Mouse (Mus musculus) neural tube, embryonic 11.5 days (tissue): Measurements from ENCODE around the gene Dnajc3. TPM values are rescaled to one million over a fixed set of nuclear protein-coding genes. Genes with fewer than 3 reads are reported as not detected.
A peak's percentile ranks its signal among the peaks of the same experiment; 100 is the strongest.

Experiments
- ATAC-seq: fragments of 200-750 bp; cut with Nextera tagmentation; 2 replicates; pipeline ENCODE4 v1.8.0; 2017; ENCODE audit warnings: moderate number of reproducible peaks, mild to moderate bottlenecking, moderate TSS enrichment, moderate library complexity; ENCODE audit not compliant: insufficient read depth, low FRiP score, low TSS enrichment
- DNase-seq: peaks from one replicate; pipeline ENCODE4 v3.0.0-alpha.2; 2015; ENCODE audit warnings: low spot score
- H3K27ac ChIP-seq: fragments of 300-500 bp; sonication (generic); 2 replicates; pipeline ENCODE4 v1.5.1; 2014; ENCODE audit warnings: low read depth, mild to moderate bottlenecking, low read length
- H3K27me3 ChIP-seq: fragments of 300-500 bp; sonication (generic); 2 replicates; pipeline ENCODE4 v1.6.1; 2014; ENCODE audit warnings: mild to moderate bottlenecking, low read length, mixed read lengths; ENCODE audit not compliant: control insufficient read depth, insufficient read depth
- H3K36me3 ChIP-seq: fragments of 300-500 bp; sonication (generic); 2 replicates; pipeline ENCODE4 v1.6.1; 2014; ENCODE audit warnings: mild to moderate bottlenecking, low read length, moderate library complexity, mixed read lengths; ENCODE audit not compliant: control insufficient read depth, insufficient read depth
- H3K4me1 ChIP-seq: fragments of 300-500 bp; sonication (generic); 2 replicates; pipeline ENCODE4 v1.6.1; 2014; ENCODE audit warnings: low read length, mixed read lengths; ENCODE audit not compliant: control insufficient read depth, insufficient read depth
- H3K4me2 ChIP-seq: fragments of 300-500 bp; sonication (generic); 2 replicates; pipeline ENCODE4 v1.6.1; 2014; ENCODE audit warnings: low read depth, mild to moderate bottlenecking, moderate library complexity
- H3K4me3 ChIP-seq: fragments of 300-500 bp; sonication (generic); 2 replicates; pipeline ENCODE4 v1.5.1; 2014; ENCODE audit warnings: low read depth, low read length
- H3K9ac ChIP-seq: fragments of 300-500 bp; sonication (generic); 2 replicates; pipeline ENCODE4 v1.6.1; 2014; ENCODE audit warnings: mild to moderate bottlenecking, low read length
- H3K9me3 ChIP-seq: fragments of 300-500 bp; sonication (generic); 2 replicates; pipeline ENCODE4 v1.6.1; 2016; ENCODE audit warnings: low read length; ENCODE audit not compliant: control insufficient read depth
- WGBS: fragments of 180-500 bp; shearing (Covaris S2); extraction: QIAGEN DNeasy Blood & Tissue Kit; methylation state at CpG from one replicate; pipeline ENCODE4 v1.1.7; 2014; 5-methylcytosine and 5-hydroxymethylcytosine counted together
- polyA plus RNA-seq: library from polyadenylated mRNA; unstranded; fragments of >200 nt; fragmentation: Nextera tagmentation; extraction: Ambion mirVana; gene quantifications from 2 replicates; pipeline ENCODE4 v1.2.1, GENCODE M21; 2014

Gene Dnajc3
- 34.2 and 36.0 TPM in 2 replicates for polyA plus RNA-seq

- Histone ChIP-seq H3K27me3 (no peaks in the 10 kb centered on the region), H3K4me1 (peaks cover 20% of the 10 kb centered on the region; the same call in 1 of the 2 replicates), H3K36me3 (no peaks in the 10 kb centered on the region), H3K27ac (peak within 1 kb of the TSS; percentile 81), H3K4me3 (peak within 1 kb of the TSS; percentile 98), H3K4me2 (peak within 1 kb of the TSS; percentile 65), H3K9me3 (no peaks in the 10 kb centered on the region), H3K9ac (peak within 1 kb of the TSS; percentile 97)
- WGBS = under 1% methylated on average over 112 of the region's 124 CpGs
- ATAC-seq = peak; percentile 99
- peak; percentile 99 for DNase-seq
These were observed at the start of gene Dnajc3 for GRCm38 (mm10) chr14:118937533-118938492. TSS of gene Dnajc3 (plus strand) at chr14:118937976.

GRCm38 (mm10) chr14:118890101-118890500 is 47.7 kb upstream of the Dnajc3 start:
- no peaks in the 10 kb centered on the region for H3K27me3 ChIP-seq

GRCm38 (mm10) chr14:118895228-118895627 is 42.5 kb upstream of the Dnajc3 start:
- H3K4me1 ChIP-seq = no peaks in the 10 kb centered on the region
- no peak for DNase-seq
- no peak overlapping the region for H3K4me3 ChIP-seq
- H3K9ac ChIP-seq = no peak overlapping the region
- H3K4me2 ChIP-seq = no peak overlapping the region
- H3K27me3 ChIP-seq = no peaks in the 10 kb centered on the region
- WGBS = 92% methylated on average over 7 of the region's 7 CpGs
- peaks cover 4% of the 10 kb centered on the region; the same call in 1 of the 2 replicates for H3K36me3 ChIP-seq
- no peak for ATAC-seq
- no peaks in the 10 kb centered on the region for H3K9me3 ChIP-seq
- no peak overlapping the region for H3K27ac ChIP-seq

More at GRCm38 (mm10) chr14:118890101-118890500, 47.7 kb upstream of the Dnajc3 start:
- no peak for ATAC-seq
- H3K4me2 ChIP-seq = no peak overlapping the region
- no peak overlapping the region for H3K27ac ChIP-seq
- H3K9me3 ChIP-seq = no peaks in the 10 kb centered on the region
- no peak overlapping the region for H3K9ac ChIP-seq
- H3K4me1 ChIP-seq = no peaks in the 10 kb centered on the region
- no peak for DNase-seq
- no peak overlapping the region for H3K4me3 ChIP-seq
- 94% methylated on average over 4 of the region's 4 CpGs for WGBS
- H3K36me3 ChIP-seq = peaks cover 9% of the 10 kb centered on the region

- Histone ChIP-seq H3K4me2 (no peak overlapping the region), H3K36me3 (peaks cover 4% of the 10 kb centered on the region; the same call in 1 of the 2 replicates), H3K4me1 (no peaks in the 10 kb centered on the region), H3K27ac (no peak overlapping the region), H3K4me3 (no peak overlapping the region), H3K27me3 (no peaks in the 10 kb centered on the region), H3K9ac (no peak overlapping the region), H3K9me3 (no peaks in the 10 kb centered on the region)
- no peak for ATAC-seq
- DNase-seq = no peak
- 94% methylated on average over 10 of the region's 10 CpGs for WGBS
These were observed 42.1 kb upstream of the Dnajc3 start for GRCm38 (mm10) chr14:118895655-118896054.

- 90% methylated on average over 11 of the region's 11 CpGs for WGBS
- Histone ChIP-seq H3K27me3 (no peaks in the 10 kb centered on the region), H3K36me3 (peaks cover 10% of the 10 kb centered on the region), H3K4me1 (peaks cover 7% of the 10 kb centered on the region; the same call in 1 of the 2 replicates), H3K27ac (no peak overlapping the region), H3K9me3 (no peaks in the 10 kb centered on the region), H3K4me3 (no peak overlapping the region), H3K4me2 (no peak overlapping the region), H3K9ac (no peak overlapping the region)
- no peak for DNase-seq
- no peak for ATAC-seq
These were observed 37.8 kb upstream of the Dnajc3 start for GRCm38 (mm10) chr14:118899940-118900339.

- Histone ChIP-seq H3K9ac (no peak overlapping the region), H3K9me3 (no peaks in the 10 kb centered on the region), H3K27me3 (no peaks in the 10 kb centered on the region), H3K4me2 (no peak overlapping the region), H3K4me1 (peaks cover 7% of the 10 kb centered on the region; the same call in 1 of the 2 replicates), H3K27ac (no peak overlapping the region), H3K4me3 (no peak overlapping the region), H3K36me3 (peaks cover 10% of the 10 kb centered on the region)
- ATAC-seq (no peak), DNase-seq (no peak)
- WGBS = 97% methylated on average over 1 of the region's 1 CpGs
These were observed 36.9 kb upstream of the Dnajc3 start for GRCm38 (mm10) chr14:118900911-118901310.

- Histone ChIP-seq H3K27ac (no peak overlapping the region), H3K4me2 (no peak overlapping the region), H3K9ac (no peak overlapping the region), H3K4me3 (no peak overlapping the region), H3K27me3 (no peaks in the 10 kb centered on the region), H3K9me3 (no peaks in the 10 kb centered on the region), H3K36me3 (peaks cover 18% of the 10 kb centered on the region), H3K4me1 (peaks cover 7% of the 10 kb centered on the region; the same call in 1 of the 2 replicates)
- ATAC-seq (no peak), DNase-seq (no peak)
- 88% methylated on average over 3 of the region's 3 CpGs for WGBS
These were observed 34.4 kb upstream of the Dnajc3 start for GRCm38 (mm10) chr14:118903397-118903796.

GRCm38 (mm10) chr14:118903867-118904562 is 33.8 kb upstream of the Dnajc3 start:
- H3K36me3 ChIP-seq = peaks cover 18% of the 10 kb centered on the region
- no peaks in the 10 kb centered on the region for H3K9me3 ChIP-seq
- 0 out of 2 replicates have a peak overlapping the region, but pooled peaks have one; percentile 29 for H3K27ac ChIP-seq
- H3K4me2 ChIP-seq = no peak overlapping the region
- peaks cover 7% of the 10 kb centered on the region; the same call in 1 of the 2 replicates for H3K4me1 ChIP-seq
- DNase-seq (no peak), ATAC-seq (peak; percentile 68)
- H3K4me3 ChIP-seq = no peak overlapping the region
- no peak overlapping the region for H3K9ac ChIP-seq
- 26% methylated on average over 6 of the region's 6 CpGs for WGBS
- H3K27me3 ChIP-seq = no peaks in the 10 kb centered on the region
